Mouse (Mus musculus): ENCODE results near the gene Mob3c. TPM values are rescaled to one million over a fixed set of nuclear protein-coding genes. Genes with fewer than 3 reads are reported as not detected.

Mob3c gene
- polyA plus RNA-seq, 1 experiment, result 10.9 TPM

DNA sequence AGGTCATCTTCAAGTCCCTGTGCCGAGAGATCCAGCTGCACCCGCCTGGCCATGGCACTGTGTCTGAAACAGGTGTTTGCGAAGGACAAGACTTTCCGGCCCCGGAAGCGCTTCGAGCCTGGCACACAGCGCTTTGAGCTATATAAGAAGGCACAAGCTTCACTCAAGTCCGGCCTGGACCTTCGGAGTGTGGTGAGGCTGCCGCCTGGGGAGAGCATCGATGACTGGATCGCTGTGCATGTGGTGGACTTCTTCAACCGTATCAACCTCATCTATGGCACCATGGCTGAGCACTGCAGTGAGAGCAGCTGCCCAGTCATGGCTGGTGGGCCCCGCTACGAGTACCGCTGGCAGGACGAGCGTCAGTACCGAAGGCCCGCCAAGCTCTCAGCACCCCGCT lies 3.3 kb downstream of the Mob3c start:
- DNase-seq (ENCODE audit: extremely low spot score in 1 of 2, low spot score in 1 of 2), result no peak

- peak in 1 of 2 experiments; percentile 25 for DNase-seq (ENCODE audit: extremely low spot score in 1 of 2, low spot score in 1 of 2)
Observed at GRCm38 (mm10) chr4:115832040-115832439, 4.1 kb downstream of the Mob3c start.

DNA sequence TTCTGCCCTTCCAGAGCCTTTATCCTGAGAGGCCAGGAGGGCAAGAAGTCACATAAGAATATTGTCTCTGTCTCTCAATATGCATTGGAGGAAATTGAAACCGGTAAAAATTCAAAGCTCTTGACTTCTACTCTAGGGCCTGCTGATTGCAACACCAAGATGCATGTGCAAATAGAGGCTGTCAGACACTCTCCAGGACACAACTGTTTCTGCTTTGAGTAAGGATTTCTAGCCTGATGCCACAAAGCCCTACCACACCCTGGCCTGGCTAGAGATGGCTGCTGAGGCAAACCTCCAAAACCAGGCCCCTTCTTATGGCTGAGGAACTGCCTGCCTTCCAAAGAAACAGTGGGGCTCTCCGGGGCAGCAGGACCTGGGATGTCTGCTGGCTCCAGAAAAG lies 7.7 kb downstream of the Mob3c start:
- DNase-seq (ENCODE audit: extremely low spot score in 1 of 2, low spot score in 1 of 2), result no peak

DNA sequence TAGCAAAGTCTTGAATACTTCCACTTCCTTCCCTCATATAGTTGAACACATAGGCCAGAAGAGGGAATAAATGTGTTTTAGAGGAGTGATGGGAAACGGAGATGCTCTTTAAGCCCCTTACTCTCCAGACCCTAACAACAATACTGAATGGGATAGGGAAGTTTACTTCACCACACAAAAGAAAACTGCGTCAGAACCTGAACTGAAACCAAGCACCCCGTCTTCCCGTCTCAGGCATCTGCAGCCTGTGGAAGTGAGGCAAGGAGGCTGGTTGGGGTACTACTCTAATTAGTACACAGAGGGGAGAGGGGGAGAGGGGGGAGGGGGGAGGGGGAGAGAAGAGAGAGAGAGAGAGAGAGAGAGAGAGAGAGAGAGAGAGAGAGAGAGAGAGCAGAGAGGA lies 10.3 kb downstream of the Mob3c start:
- DNase-seq (ENCODE audit: extremely low spot score in 1 of 2, low spot score in 1 of 2), result no peak

DNA sequence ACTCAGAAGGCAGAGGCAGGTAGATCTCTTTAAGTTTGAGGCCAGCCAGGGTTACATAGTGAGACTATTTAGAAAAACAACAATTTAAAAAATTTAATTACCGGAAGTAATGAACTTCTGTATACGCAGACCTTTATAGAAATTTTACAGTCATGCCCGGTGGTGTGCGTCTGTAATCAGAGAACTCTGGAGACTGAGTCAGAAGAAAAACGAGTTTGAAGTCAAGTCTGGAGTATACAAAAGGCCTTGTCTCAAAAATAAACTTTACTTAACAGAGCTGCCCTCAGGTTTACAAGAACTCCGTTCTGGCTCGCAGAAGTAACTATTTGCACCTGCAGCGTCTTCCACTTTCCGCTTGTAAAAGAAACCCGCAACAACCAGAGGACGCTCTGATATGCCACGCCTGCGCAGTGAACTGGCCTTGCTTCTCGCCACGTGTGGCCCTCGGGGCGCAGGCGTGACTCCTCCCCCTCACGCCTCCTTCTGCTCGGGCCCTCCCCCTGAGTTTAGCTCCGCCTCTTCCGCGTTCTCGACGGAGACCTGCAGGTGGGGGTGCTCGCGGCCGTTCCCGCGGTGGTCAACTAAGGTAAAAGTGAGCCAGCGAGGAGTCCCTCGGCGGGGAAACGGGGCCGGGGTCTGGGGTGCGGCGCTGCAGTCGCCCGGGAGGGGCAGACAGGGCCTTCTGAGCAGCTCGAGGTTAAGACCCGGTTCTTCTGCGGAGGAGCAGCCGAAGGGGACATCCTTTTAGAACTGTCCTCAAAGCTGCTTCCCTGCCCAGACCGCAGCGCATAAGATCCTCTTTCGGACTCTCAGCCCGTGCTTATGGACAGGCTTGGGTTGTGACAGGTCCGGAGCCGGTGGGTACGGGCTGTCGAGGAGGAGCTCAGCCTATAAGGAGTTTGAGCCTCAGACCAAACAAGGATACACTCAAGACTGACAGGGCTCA lies 11.1 kb downstream of the Mob3c start, which contains the start of gene Mknk1:
Gene Mknk1, plus strand, starts transcription at position 503 of the 946 bp plus-strand sequence.
- DNase-seq (ENCODE audit: extremely low spot score in 1 of 2, low spot score in 1 of 2), result peak; percentile 87 to 94

DNA sequence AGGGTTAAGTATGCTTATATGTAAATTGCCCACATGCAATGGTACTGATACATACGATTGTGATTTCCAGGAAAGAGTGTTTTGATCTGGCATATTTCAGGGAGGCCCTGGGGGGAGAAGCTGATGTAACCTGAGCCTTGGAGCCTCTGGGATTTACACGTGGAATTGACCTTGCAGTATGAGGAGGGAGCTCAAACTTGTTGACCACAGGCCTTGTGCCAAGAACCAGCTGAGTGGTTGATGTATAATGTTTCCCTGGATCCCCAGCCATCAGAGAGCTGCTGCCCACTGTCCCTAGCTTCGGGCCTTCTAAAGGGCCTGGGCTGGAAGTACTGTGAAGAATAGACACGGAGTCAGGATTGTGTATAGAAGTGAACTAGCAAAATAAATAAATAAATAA lies 12.1 kb downstream of the Mob3c start:
- no peak for DNase-seq (ENCODE audit: extremely low spot score in 1 of 2, low spot score in 1 of 2)

DNA sequence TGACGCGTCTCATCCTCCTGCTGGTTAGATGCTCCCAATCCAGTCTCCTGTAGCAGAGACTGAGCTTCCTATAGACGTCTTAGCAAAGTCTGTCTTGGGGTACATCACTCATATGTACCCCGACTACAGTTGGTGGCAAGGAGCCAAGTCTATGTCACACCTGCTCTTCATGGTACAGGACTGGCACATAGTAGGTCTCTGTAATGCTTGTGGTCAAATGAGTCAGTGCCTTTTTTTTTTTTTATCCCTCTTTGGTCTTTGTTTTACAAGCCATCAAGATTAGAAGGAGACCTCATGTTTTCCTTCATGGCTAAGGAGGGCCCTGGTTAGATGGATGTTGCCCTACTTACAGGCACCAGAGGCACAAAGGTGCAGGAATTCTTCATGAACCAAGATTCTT lies 12.9 kb downstream of the Mob3c start:
- DNase-seq (ENCODE audit: extremely low spot score in 1 of 2, low spot score in 1 of 2), result no peak

- DNase-seq (ENCODE audit: extremely low spot score in 1 of 2, low spot score in 1 of 2), result no peak
Observed at GRCm38 (mm10) chr4:115846656-115847055, 18.8 kb downstream of the Mob3c start.

DNA sequence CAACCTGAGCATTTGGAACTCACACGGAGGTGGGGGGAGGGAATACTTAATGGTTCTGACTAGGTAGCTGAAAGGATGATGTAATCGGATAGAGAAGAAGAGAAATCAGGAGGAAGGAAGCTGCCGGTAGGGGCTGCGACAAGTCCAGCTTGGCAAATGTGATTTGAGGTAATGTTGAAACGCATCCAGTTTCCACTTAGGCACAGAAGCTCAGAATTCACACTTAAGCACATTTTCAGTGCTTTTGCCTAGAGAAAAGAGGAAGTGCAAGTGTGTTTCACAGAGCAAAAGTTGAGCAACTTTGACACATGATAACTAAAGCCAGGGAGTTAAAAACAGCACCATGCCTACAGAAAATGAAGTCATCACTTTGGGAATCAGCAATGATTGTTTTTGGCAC lies 19.5 kb downstream of the Mob3c start:
- peak; percentile 43 to 66 for DNase-seq (ENCODE audit: extremely low spot score in 1 of 2, low spot score in 1 of 2)

- no peak for DNase-seq (ENCODE audit: extremely low spot score in 1 of 2, low spot score in 1 of 2)
Observed at GRCm38 (mm10) chr4:115848083-115848482, 20.2 kb downstream of the Mob3c start.

GRCm38 (mm10) chr4:115848990-115849677 lies 21.2 kb downstream of the Mob3c start:
- no peak for DNase-seq (ENCODE audit: extremely low spot score in 1 of 2, low spot score in 1 of 2)

DNA sequence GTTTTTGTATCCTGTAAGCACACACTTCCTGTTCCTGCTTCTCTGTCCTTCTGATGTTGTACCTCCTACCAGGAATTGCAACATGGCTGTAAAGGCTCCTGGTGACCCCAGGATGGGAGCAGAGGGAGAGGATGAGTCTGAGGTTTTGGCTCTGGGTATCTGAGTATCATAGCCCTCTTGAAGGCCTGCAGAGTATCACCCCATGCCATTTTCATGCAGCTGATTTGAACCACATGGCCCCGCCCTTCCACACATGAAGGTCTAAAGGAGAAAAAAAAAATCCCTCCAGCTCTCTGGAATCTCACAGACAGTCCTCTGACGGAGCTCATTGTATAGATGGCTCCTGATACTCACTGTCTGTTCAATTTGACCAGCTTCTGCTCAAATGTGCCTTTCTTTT lies 22.2 kb downstream of the Mob3c start:
- DNase-seq (ENCODE audit: extremely low spot score in 1 of 2, low spot score in 1 of 2), result no peak

- no peak for DNase-seq (ENCODE audit: extremely low spot score in 1 of 2, low spot score in 1 of 2)
Observed at GRCm38 (mm10) chr4:115850631-115851030, 22.7 kb downstream of the Mob3c start.

GRCm38 (mm10) chr4:115851569-115851968 lies 23.7 kb downstream of the Mob3c start:
- DNase-seq (ENCODE audit: extremely low spot score in 1 of 2, low spot score in 1 of 2), result no peak

- no peak for DNase-seq (ENCODE audit: extremely low spot score in 1 of 2, low spot score in 1 of 2)
Observed at GRCm38 (mm10) chr4:115855100-115855499, 27.2 kb downstream of the Mob3c start.

GRCm38 (mm10) chr4:115855609-115856008 lies 27.7 kb downstream of the Mob3c start:
- peak in 1 of 2 experiments; percentile 24 for DNase-seq (ENCODE audit: extremely low spot score in 1 of 2, low spot score in 1 of 2)

GRCm38 (mm10) chr4:115856282-115856681 lies 28.4 kb downstream of the Mob3c start:
- DNase-seq (ENCODE audit: extremely low spot score in 1 of 2, low spot score in 1 of 2), result no peak

- no peak for DNase-seq (ENCODE audit: extremely low spot score in 1 of 2, low spot score in 1 of 2)
Observed at GRCm38 (mm10) chr4:115857293-115857883, 29.5 kb downstream of the Mob3c start.

DNA sequence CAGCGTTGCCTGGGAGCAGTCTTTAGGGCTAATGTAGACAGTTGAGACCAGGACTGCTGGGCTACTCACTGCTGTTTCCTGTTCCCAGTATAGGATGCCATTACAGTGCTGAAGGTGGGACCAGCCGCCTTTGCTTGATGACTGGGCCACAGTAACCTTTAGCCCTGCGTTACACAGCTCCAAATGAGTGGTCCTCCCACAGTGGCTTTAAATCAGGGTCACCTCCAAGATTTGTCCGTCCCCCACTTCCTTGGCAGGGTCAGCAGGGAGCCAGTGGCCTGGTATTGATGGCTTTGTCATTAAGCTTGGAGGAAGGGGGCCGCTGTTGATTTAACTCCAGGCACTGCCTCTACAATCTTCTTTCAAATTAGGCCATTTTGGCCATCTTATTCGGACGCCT lies 35.5 kb downstream of the Mob3c start:
- no peak for DNase-seq (ENCODE audit: extremely low spot score in 1 of 2, low spot score in 1 of 2)

- no peak for DNase-seq (ENCODE audit: extremely low spot score in 1 of 2, low spot score in 1 of 2)
Observed at GRCm38 (mm10) chr4:115863880-115864279, 36.0 kb downstream of the Mob3c start.

- no peak for DNase-seq (ENCODE audit: extremely low spot score in 1 of 2, low spot score in 1 of 2)
Observed at GRCm38 (mm10) chr4:115869512-115870210, 41.8 kb downstream of the Mob3c start.
